Mouse (Mus musculus): ENCODE results near the gene Ddr1. TPM values are rescaled to one million over a fixed set of nuclear protein-coding genes. Genes with fewer than 3 reads are reported as not detected.

The Ddr1 gene
- polyA plus RNA-seq, 1 experiment from 2014 or later = 89.1 TPM

- H3K9ac ChIP-seq (ENCODE audit: low read depth, low read length) = no peak overlapping the region
- no peaks in the 10 kb centered on the region for H3K9me3 ChIP-seq (replicated peaks; ENCODE audit: low read length)
- H3K27ac ChIP-seq = no peak overlapping the region
- ATAC-seq (replicated peaks; ENCODE audit: low FRiP score, low read depth) (no peak), DNase-seq (ENCODE audit: low spot score) (peak; percentile 67)
- peak; percentile 71 for TF ChIP-seq CTCF (IDR thresholded peaks at IDR 0.05; ENCODE audit: low read depth)
- 77% methylated on average over 17 of the region's 17 CpGs for WGBS
- H3K36me3 ChIP-seq (ENCODE audit: insufficient read depth, low read length) = peaks cover 24% of the 10 kb centered on the region; the same call in 1 of the 2 replicates
- H3K27me3 ChIP-seq (ENCODE audit: insufficient read depth, low read length) = no peaks in the 10 kb centered on the region
- peak overlapping the region; percentile 95; the same call in 1 of the 2 replicates for H3K4me2 ChIP-seq (ENCODE audit: low read length)
- H3K4me3 ChIP-seq (replicated peaks; ENCODE audit: low read depth, low read length) = no peak overlapping the region
- H3K4me1 ChIP-seq (replicated peaks; ENCODE audit: insufficient read depth, low read length) = peaks cover 12% of the 10 kb centered on the region
These were observed 38.4 kb downstream of the Ddr1 start for GRCm38 (mm10) chr17:35665957-35666515.

- DNase-seq (ENCODE audit: low spot score) = no peak
- no peak for ATAC-seq (replicated peaks; ENCODE audit: low FRiP score, low read depth)
- no peak for TF ChIP-seq CTCF (IDR thresholded peaks at IDR 0.05; ENCODE audit: low read depth)
- Histone ChIP-seq H3K4me3 (replicated peaks; ENCODE audit: low read depth, low read length) (no peak overlapping the region), H3K9ac (ENCODE audit: low read depth, low read length) (no peak overlapping the region), H3K27me3 (ENCODE audit: insufficient read depth, low read length) (no peaks in the 10 kb centered on the region), H3K27ac (peak overlapping the region; percentile 64; the same call in 1 of the 2 replicates), H3K36me3 (ENCODE audit: insufficient read depth, low read length) (peaks cover 23% of the 10 kb centered on the region; the same call in 1 of the 2 replicates), H3K4me2 (ENCODE audit: low read length) (no peak overlapping the region), H3K4me1 (replicated peaks; ENCODE audit: insufficient read depth, low read length) (peaks cover 6% of the 10 kb centered on the region; the same call in 1 of the 2 replicates), H3K9me3 (replicated peaks; ENCODE audit: low read length) (no peaks in the 10 kb centered on the region)
- WGBS = 78% methylated on average over 2 of the region's 2 CpGs
These were observed 51.3 kb downstream of the Ddr1 start for GRCm38 (mm10) chr17:35653086-35653485.

- no peak overlapping the region for H3K4me3 ChIP-seq (replicated peaks; ENCODE audit: low read depth, low read length)
- H3K4me2 ChIP-seq (ENCODE audit: low read length) = no peak overlapping the region
- H3K27ac ChIP-seq = peak overlapping the region; percentile 84
- H3K9ac ChIP-seq (ENCODE audit: low read depth, low read length) = no peak overlapping the region
- no peaks in the 10 kb centered on the region for H3K27me3 ChIP-seq (ENCODE audit: insufficient read depth, low read length)
- ATAC-seq (replicated peaks; ENCODE audit: low FRiP score, low read depth) (peak; percentile 76), DNase-seq (ENCODE audit: low spot score) (no peak)
- TF ChIP-seq CTCF (IDR thresholded peaks at IDR 0.05; ENCODE audit: low read depth) = no peak
- no peaks in the 10 kb centered on the region for H3K36me3 ChIP-seq (ENCODE audit: insufficient read depth, low read length)
- H3K9me3 ChIP-seq (replicated peaks; ENCODE audit: low read length) = no peaks in the 10 kb centered on the region
- peaks cover 6% of the 10 kb centered on the region; the same call in 1 of the 2 replicates for H3K4me1 ChIP-seq (replicated peaks; ENCODE audit: insufficient read depth, low read length)
- WGBS = 48% methylated on average over 2 of the region's 2 CpGs
These were observed 55.0 kb downstream of the Ddr1 start for GRCm38 (mm10) chr17:35649429-35649828.

DNA sequence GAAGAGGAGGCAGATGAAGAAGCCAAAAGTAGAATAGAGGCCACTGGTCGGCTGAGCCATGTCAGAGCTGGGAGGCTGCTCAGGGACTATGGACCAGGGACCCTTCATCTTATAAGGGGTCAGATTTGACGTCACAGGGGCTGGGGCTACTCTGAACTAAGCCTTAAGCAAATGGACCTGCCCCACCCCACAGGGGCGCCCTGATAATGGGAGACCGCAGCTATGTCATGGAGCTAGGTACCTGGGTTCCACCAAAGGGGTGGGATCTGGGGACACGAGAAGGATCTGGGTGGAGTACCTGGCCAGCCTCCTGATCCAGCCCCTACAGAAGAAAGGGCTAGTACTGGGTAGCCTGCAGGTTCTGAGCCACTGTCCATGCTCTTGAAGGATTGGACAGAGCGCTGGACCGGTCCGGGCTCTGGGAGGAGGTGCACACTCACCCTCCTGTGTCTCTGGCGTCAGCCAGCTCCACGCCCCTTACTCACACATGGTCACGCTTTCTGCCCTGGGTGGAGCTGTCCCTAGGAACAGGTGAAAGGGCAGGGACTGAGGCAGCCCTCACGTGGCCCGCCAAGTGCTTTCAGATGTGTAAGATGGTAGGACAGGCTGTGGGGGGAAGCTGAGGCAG lies 60.7 kb downstream of the Ddr1 start, which contains the start of gene Mucl3:
Gene Mucl3, minus strand, starts transcription at position 87 of the 628 bp plus-strand sequence.
- peak; percentile 23; the same call in 1 of the 2 replicates for ATAC-seq (replicated peaks; ENCODE audit: low FRiP score, low read depth)
- Histone ChIP-seq H3K27ac (no peak within 1 kb of the TSS), H3K4me2 (ENCODE audit: low read length) (no peak within 1 kb of the TSS), H3K27me3 (ENCODE audit: insufficient read depth, low read length) (no peaks in the 10 kb centered on the region), H3K9ac (ENCODE audit: low read depth, low read length) (no peak within 1 kb of the TSS), H3K4me1 (replicated peaks; ENCODE audit: insufficient read depth, low read length) (no peaks in the 10 kb centered on the region), H3K4me3 (replicated peaks; ENCODE audit: low read depth, low read length) (no peak within 1 kb of the TSS), H3K9me3 (replicated peaks; ENCODE audit: low read length) (no peaks in the 10 kb centered on the region), H3K36me3 (ENCODE audit: insufficient read depth, low read length) (no peaks in the 10 kb centered on the region)
- WGBS = 61% methylated on average over 13 of the region's 13 CpGs
- no peak for TF ChIP-seq CTCF (IDR thresholded peaks at IDR 0.05; ENCODE audit: low read depth)
- no peak for DNase-seq (ENCODE audit: low spot score)

GRCm38 (mm10) chr17:35639352-35639751 lies 65.1 kb downstream of the Ddr1 start:
- Histone ChIP-seq H3K4me1 (replicated peaks; ENCODE audit: insufficient read depth, low read length) (no peaks in the 10 kb centered on the region), H3K27ac (no peak overlapping the region), H3K9ac (ENCODE audit: low read depth, low read length) (no peak overlapping the region), H3K36me3 (ENCODE audit: insufficient read depth, low read length) (no peaks in the 10 kb centered on the region), H3K4me3 (replicated peaks; ENCODE audit: low read depth, low read length) (no peak overlapping the region), H3K27me3 (ENCODE audit: insufficient read depth, low read length) (no peaks in the 10 kb centered on the region), H3K9me3 (replicated peaks; ENCODE audit: low read length) (no peaks in the 10 kb centered on the region), H3K4me2 (ENCODE audit: low read length) (no peak overlapping the region)
- DNase-seq (ENCODE audit: low spot score) (no peak), ATAC-seq (replicated peaks; ENCODE audit: low FRiP score, low read depth) (no peak)
- no peak for TF ChIP-seq CTCF (IDR thresholded peaks at IDR 0.05; ENCODE audit: low read depth)
- 72% methylated on average over 6 of the region's 6 CpGs for WGBS

DNA sequence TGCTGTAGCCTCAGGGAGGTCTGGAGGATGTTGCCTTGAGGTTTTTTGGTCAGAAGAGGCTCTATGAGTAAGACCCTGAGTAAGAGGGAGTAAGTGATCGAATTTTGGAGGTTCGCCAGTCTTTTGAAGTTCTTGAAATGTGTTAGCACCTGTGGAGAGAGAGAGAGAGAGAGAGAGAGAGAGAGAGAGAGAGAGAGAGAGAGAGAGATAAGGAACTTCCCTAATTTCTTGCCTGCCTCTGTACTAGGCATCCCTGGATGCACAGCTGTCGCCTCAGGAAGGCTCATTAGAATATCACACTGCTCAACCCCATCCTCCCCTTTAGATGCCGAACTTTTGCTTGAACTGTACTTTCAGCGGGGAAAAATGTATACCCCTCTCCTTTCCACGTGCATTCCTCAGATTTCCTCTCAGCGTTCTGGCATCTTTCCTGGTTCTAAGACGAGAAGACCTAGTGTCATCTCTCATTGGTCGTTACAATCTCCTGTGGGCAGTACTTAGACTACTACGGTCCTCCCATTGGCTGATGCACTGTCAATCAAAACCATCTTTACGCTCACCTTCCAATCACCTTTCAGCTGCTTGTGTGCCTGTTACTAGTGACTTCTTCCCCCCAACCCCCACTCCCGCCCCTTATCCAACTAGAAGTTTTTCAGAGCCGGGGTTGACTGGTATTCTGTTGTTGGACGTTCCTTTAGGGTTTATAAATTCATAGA lies 65.8 kb downstream of the Ddr1 start:
- Histone ChIP-seq H3K9me3 (replicated peaks; ENCODE audit: low read length) (no peaks in the 10 kb centered on the region), H3K4me3 (replicated peaks; ENCODE audit: low read depth, low read length) (no peak overlapping the region)
- WGBS = 22% methylated on average over 14 of the region's 14 CpGs

More for the DNA sequence above, 65.8 kb downstream of the Ddr1 start:
- ATAC-seq (replicated peaks; ENCODE audit: low FRiP score, low read depth) (peak; percentile 81), DNase-seq (ENCODE audit: low spot score) (peak; percentile 97)
- Histone ChIP-seq H3K27me3 (ENCODE audit: insufficient read depth, low read length) (no peaks in the 10 kb centered on the region), H3K36me3 (ENCODE audit: insufficient read depth, low read length) (no peaks in the 10 kb centered on the region), H3K27ac (no peak overlapping the region), H3K4me1 (replicated peaks; ENCODE audit: insufficient read depth, low read length) (no peaks in the 10 kb centered on the region), H3K9ac (ENCODE audit: low read depth, low read length) (no peak overlapping the region), H3K4me2 (ENCODE audit: low read length) (0 out of 2 replicates have a peak overlapping the region, but pooled peaks have one; percentile 4)
- TF ChIP-seq CTCF (IDR thresholded peaks at IDR 0.05; ENCODE audit: low read depth) = no peak
